ENCODE assay signal across 9 mouse cellular contexts in genomic region chr5:110387332-110387731, GRCm38 (mm10). TPM values are rescaled to one million over a fixed set of nuclear protein-coding genes. Genes with fewer than 3 reads are reported as not detected.
A peak's percentile ranks its signal among the peaks of the same experiment; 100 is the strongest.
DNase-seq lines count a peak whose midpoint lies in the region; ATAC-seq and TF ChIP-seq lines count a peak whose summit lies in the region.
"Had no signal": no experiment of that assay in that cellular context is flagged by ENCODE, and none has a peak within 500 bp of the region (broad histone marks: within the 10 kb centered on the region; RNA-seq: fewer than 3 reads in every experiment).

No protein-coding gene starts in this region.

- no peak for TF ChIP-seq EP300 in heart, adult 2 months (IDR thresholded peaks at IDR 0.05; ENCODE audit: insufficient read depth, low read depth, low read length)
- no peak for TF ChIP-seq EP300 in stomach, postnatal 0 days (optimal IDR thresholded peaks at IDR 0.05)

- ATAC-seq in liver, embryonic 12.5 days: no peak
- no peak; the same call in 1 of the 2 replicates for ATAC-seq in stomach, postnatal 0 days (ENCODE audit: low FRiP score, low TSS enrichment)

- H3K79me2 ChIP-seq in heart, adult 2 months (replicated peaks; ENCODE audit: control insufficient read depth, insufficient read depth, low read length): no peaks in the 10 kb centered on the region

- H3K9ac ChIP-seq in heart, adult 2 months (ENCODE audit: low read depth, low read length): 0 out of 2 replicates have a peak overlapping the region, but pooled peaks have one; percentile 18
- peak overlapping the region; percentile 24; the same call in 1 of the 2 replicates for H3K9ac ChIP-seq in liver, embryonic 12.5 days
- peak overlapping the region; percentile 58 for H3K9ac ChIP-seq in stomach, postnatal 0 days (ENCODE audit: low read length)

- no peak overlapping the region; the same call in 1 of the 2 replicates for H3K27ac ChIP-seq in heart, adult 2 months
- no peak overlapping the region for H3K27ac ChIP-seq in spleen, adult 2 months (ENCODE audit: insufficient read depth, low read length)
- no peak overlapping the region for H3K27ac ChIP-seq in liver, embryonic 12.5 days
- H3K27ac ChIP-seq in stomach, postnatal 0 days (replicated peaks): no peak overlapping the region

- H3K4me2 ChIP-seq in liver, embryonic 12.5 days: peak overlapping the region; percentile 75
- H3K4me2 ChIP-seq in stomach, postnatal 0 days (replicated peaks; ENCODE audit: low read depth): peak overlapping the region; percentile 86

- H3K4me3 ChIP-seq in heart, adult 2 months: peak overlapping the region; percentile 50
- peak overlapping the region; percentile 51; the same call in 1 of the 2 replicates for H3K4me3 ChIP-seq in spleen, adult 2 months (ENCODE audit: extremely low read depth, insufficient read depth, insufficient read length)
- peak overlapping the region; percentile 53 for H3K4me3 ChIP-seq in liver, embryonic 12.5 days
- peak overlapping the region; percentile 54 for H3K4me3 ChIP-seq in stomach, postnatal 0 days (ENCODE audit: low read depth, low read length)

- no peak for TF ChIP-seq POLR2A in heart, adult 2 months (IDR thresholded peaks at IDR 0.05; ENCODE audit: insufficient read depth, low read depth, low read length)
- TF ChIP-seq POLR2A in spleen, adult 2 months (IDR thresholded peaks at IDR 0.05; ENCODE audit: low read depth, low read length): no peak

- H3K4me1 ChIP-seq in heart, adult 2 months (ENCODE audit: control insufficient read depth, insufficient read depth, low read length): no peaks in the 10 kb centered on the region; the same call in 1 of the 2 replicates
- H3K4me1 ChIP-seq in spleen, adult 2 months (ENCODE audit: control insufficient read depth, insufficient read depth, insufficient read length): peaks cover 8% of the 10 kb centered on the region
- peaks cover 14% of the 10 kb centered on the region for H3K4me1 ChIP-seq in liver, embryonic 12.5 days
- 0 out of 2 replicates have a peak, but pooled peaks cover 5% of the 10 kb centered on the region for H3K4me1 ChIP-seq in stomach, postnatal 0 days (replicated peaks; ENCODE audit: control insufficient read depth, insufficient read depth)

- intact Hi-C loops in heart, adult 2 months (cut with DNase I): no loop called here
- intact Hi-C loops in heart, postnatal 10 days (cut with DNase I): no loop called here

- 42% methylated on average over 8 of the region's 8 CpGs for WGBS in heart, adult 2 months
- WGBS in spleen, adult 2 months: 53% methylated on average over 8 of the region's 8 CpGs
- WGBS in liver, embryonic 12.5 days (ENCODE audit: insufficient replicate concordance): 29% methylated on average over 8 of the region's 8 CpGs
- WGBS in stomach, postnatal 0 days: 22% methylated on average over 8 of the region's 8 CpGs

- no peaks in the 10 kb centered on the region for H3K36me3 ChIP-seq in heart, adult 2 months (ENCODE audit: control insufficient read depth, insufficient read depth, low read length)
- H3K36me3 ChIP-seq in spleen, adult 2 months (ENCODE audit: control insufficient read depth, insufficient read depth, low read length): no peaks in the 10 kb centered on the region
- no peaks in the 10 kb centered on the region for H3K36me3 ChIP-seq in liver, embryonic 12.5 days
- H3K36me3 ChIP-seq in stomach, postnatal 0 days (ENCODE audit: control insufficient read depth, insufficient read depth, low read length): no peaks in the 10 kb centered on the region

- no peak for TF ChIP-seq CTCF in heart, adult 2 months (IDR thresholded peaks at IDR 0.05)
- TF ChIP-seq CTCF in spleen, adult 2 months (IDR thresholded peaks at IDR 0.05; ENCODE audit: extremely low read depth, insufficient read depth, insufficient read length, insufficient replicate concordance): no peak
- no peak for TF ChIP-seq CTCF in stomach, postnatal 0 days (IDR thresholded peaks at IDR 0.05; ENCODE audit: low read depth)

- H3K9me3 ChIP-seq in liver, embryonic 12.5 days (replicated peaks): no peaks in the 10 kb centered on the region
- H3K9me3 ChIP-seq in stomach, postnatal 0 days (ENCODE audit: control insufficient read depth, low read length): no peaks in the 10 kb centered on the region

- H3K27me3 ChIP-seq in heart, adult 2 months (ENCODE audit: control insufficient read depth, insufficient read depth, low read length): no peaks in the 10 kb centered on the region
- peaks cover 3% of the 10 kb centered on the region; the same call in 1 of the 2 replicates for H3K27me3 ChIP-seq in spleen, adult 2 months (ENCODE audit: control insufficient read depth, insufficient read depth, low read length)
- H3K27me3 ChIP-seq in liver, embryonic 12.5 days (replicated peaks): peaks cover 41% of the 10 kb centered on the region
- no peaks in the 10 kb centered on the region for H3K27me3 ChIP-seq in stomach, postnatal 0 days (ENCODE audit: control insufficient read depth, insufficient read depth, low read length)

- DNase-seq in heart, adult 2 months: no peak
- DNase-seq in heart, postnatal 10 days: no peak
- DNase-seq in spleen, adult 2 months (ENCODE audit: low read depth in 1 of 2, low spot score in 2 of 2): no peak
- no peak for DNase-seq in spleen, postnatal 4 days (ENCODE audit: low spot score in 2 of 2)
- no peak for DNase-seq in stomach, postnatal 0 days (ENCODE audit: low spot score)
- no peak for DNase-seq in spleen, adult 12 weeks (ENCODE audit: low spot score)
- no peak for DNase-seq in layer of hippocampus, postnatal 10 days (ENCODE audit: low spot score in 2 of 2)

RNA-seq across cellular contexts. Expression of gene Lrcol1, which starts 42.8 kb away (rescaled TPM):
- not detected for total RNA-seq in heart, adult 2 months (2021)
- not detected in 2 replicates for polyA plus RNA-seq in heart, adult 2 months (2012; rRNA removed)
- total RNA-seq in heart, postnatal 10 days (2021): not detected
- not detected in 2 replicates for polyA plus RNA-seq in spleen, adult 2 months (2012; rRNA removed)
- not detected in 2 replicates for polyA plus RNA-seq in liver, embryonic 12.5 days (2016; fragmentation: Nextera tagmentation; extraction: Ambion mirVana)
- polyA plus RNA-seq in stomach, postnatal 0 days (2015; fragmentation: Nextera tagmentation; extraction: Ambion mirVana): not detected in 2 replicates
- not detected for total RNA-seq in layer of hippocampus, postnatal 10 days (2021)
- total RNA-seq: gastrocnemius, postnatal 10 days had no signal

RNA-seq across cellular contexts. Expression of gene P2rx2, which starts 44.3 kb away (rescaled TPM):
- total RNA-seq in heart, adult 2 months (2021): not detected
- 0.12 TPM in 1 of 2 replicates, not detected in the other for polyA plus RNA-seq in heart, adult 2 months (2012; rRNA removed)
- total RNA-seq in heart, postnatal 10 days (2021): not detected
- polyA plus RNA-seq in spleen, adult 2 months (2012; rRNA removed): 0.33 and 0.41 TPM in 2 replicates
- polyA plus RNA-seq in liver, embryonic 12.5 days (2016; fragmentation: Nextera tagmentation; extraction: Ambion mirVana): 0.06 TPM in 1 of 2 replicates, not detected in the other
- 0.36 and 0.42 TPM in 2 replicates for polyA plus RNA-seq in stomach, postnatal 0 days (2015; fragmentation: Nextera tagmentation; extraction: Ambion mirVana)
- 1 to 10 TPM; 2.4 to 2.9 TPM for total RNA-seq in layer of hippocampus, postnatal 10 days (2021)
- total RNA-seq: gastrocnemius, postnatal 10 days had no signal
